Mouse (Mus musculus): ENCODE measurements at regions not wholly inside any gene's neighbourhood (a gene's known extent, or its start where the extent isn't known, plus 50 kb on each side); places are given as distances from the start of the nearest gene placed in this dataset.
A peak's percentile ranks its signal among the peaks of the same experiment; 100 is the strongest.

DNA sequence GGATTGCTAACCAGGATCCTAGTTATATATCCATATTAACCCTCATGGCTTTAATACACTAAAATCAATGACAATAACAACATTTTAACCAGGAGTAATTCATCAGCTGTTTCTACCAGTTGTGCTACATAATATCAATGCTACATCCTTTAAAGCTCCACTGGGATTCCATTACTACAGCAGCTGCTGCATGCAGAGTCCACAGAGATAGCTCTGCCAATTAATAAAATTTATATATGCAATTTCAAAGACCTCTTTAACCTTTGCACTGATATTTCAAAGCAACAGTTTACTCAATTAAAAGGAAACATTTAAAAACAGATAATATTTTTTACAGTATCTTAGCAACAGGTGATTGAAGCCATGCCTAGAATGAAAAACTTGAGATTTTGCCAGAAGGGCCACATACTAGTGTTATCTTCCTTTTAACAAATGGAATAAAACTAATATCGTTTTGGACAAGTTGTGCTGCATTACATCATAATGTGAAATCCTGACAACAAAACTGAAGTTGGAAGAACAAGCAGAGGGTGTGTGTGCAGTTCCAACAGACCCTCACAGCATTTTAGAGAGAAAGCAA lies 256.8 kb upstream of the Nt5c1b start:
- no peak for DNase-seq

DNA sequence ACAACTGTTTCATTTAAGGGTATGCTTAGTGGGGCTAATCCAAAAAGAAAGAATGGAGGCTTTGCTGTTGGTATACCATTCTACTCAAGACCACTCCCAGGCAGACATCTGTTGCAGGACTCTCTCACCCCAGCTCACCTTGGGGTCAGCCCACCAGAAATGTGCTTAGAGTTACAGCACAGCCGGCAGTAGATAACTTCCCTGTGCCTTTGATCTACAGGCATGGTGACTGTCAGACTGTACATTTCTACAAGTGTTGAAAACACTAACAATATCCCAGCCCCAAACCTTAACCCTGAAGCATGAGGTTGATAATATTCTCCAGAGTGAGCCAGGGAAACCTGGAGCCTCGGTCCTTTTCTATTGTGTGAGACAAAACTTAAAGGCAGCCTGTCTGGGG lies 247.7 kb upstream of the Nt5c1b start:
- DNase-seq: no peak

DNA sequence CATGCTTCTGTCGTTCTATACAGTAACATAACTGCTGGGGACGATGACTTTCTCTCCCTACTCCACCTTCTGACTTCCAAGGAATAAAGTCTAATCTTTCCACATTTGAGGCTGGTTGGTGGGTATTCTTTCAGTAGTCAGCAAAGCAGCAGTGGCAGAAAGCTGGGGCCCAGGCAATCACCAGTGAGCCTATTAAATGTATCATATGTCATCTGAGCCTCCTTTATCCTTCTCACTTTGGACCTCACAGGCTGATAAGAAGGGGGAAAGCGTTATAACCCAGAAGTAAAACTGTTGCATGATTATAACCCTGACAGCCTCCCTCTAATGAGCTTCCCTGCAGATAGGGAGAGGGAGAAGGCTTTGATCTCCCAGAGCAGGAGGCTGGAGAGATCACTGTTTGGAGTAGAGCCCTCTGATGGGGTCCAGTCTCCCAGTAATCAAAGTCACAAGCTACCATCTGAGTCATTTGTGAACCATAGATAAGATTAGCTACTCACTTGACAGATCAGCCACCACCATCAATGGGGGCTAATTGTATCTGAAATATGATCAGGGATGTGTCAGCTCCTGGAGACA lies 241.7 kb upstream of the Nt5c1b start:
- no peak for DNase-seq

DNA sequence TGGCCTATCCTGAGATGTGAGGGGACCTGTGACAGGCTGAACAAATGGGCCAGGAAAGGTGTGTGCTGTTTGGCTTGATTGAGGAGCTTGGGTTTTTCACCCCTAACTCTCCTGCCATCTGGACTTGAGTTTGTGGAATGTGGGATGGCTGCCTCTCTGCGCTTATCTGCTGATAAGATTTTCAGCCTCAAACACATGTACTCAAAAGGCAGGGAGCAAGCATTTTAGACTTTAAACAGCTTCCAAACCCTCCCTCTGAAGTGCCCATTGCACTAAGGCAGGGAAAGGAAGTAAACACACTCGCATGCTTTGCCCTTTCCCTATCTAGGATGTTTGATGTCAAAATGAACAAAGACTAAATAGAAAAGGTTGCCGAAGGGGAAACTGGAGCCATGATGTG lies 235.6 kb upstream of the Nt5c1b start:
- DNase-seq: no peak

DNA sequence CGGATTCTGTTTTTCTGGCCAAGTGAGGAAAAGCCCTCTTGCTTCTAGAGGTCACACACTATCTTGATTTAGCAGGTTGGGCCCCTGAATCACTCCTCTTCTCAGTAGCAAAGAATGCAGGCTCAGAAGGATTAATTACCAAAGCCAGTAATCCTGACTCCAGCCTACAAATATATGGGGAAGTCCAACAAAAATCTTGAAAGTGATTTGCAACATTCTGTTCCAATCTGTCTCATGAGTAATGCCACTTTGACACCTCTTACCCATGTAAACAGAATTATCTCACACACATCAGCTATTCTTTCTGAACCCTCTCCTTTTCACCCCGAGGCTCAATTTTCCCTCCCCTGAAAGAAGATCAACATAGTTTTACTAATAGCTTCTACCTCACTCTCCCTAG lies 233.9 kb upstream of the Nt5c1b start:
- DNase-seq: no peak

DNA sequence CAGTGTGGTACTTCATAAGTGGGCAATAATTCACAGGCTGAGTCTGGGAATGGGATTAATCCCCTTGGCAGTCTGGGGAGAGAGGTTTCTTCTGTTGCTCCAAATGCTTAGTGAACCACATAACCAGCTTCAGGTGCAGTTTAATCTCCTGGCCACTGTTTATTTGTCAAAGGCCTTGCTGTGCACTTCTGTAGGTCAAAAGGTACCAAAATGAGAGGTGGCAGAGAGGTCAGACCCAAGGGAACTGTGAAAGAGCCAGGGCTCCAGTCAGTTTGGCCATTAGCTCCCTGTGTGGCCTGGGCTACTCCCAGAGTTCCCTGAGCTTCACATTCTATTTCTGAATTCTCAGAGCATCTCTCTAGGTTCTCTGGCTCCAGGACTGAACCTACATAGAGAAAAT lies 229.6 kb upstream of the Nt5c1b start:
- DNase-seq: no peak

DNA sequence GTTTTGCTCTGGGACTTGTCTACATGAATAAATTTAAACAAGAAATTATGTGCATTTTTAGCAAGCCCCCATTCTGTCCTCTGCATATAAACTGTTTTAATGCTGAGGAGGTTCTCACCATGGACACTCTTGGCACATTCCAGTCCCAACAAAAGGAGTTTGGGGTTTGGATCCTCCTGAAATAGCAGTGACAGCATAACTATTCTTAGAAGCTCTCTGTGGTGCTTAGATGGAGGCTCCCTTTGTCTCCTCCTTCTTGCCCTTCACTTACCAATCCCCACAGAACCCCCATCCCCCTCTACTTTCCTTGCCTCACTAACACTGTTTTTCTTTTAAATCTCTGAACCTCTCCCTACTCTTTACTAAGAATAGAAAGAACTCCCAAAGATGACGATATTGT lies 208.9 kb upstream of the Nt5c1b start:
- no peak for DNase-seq

DNA sequence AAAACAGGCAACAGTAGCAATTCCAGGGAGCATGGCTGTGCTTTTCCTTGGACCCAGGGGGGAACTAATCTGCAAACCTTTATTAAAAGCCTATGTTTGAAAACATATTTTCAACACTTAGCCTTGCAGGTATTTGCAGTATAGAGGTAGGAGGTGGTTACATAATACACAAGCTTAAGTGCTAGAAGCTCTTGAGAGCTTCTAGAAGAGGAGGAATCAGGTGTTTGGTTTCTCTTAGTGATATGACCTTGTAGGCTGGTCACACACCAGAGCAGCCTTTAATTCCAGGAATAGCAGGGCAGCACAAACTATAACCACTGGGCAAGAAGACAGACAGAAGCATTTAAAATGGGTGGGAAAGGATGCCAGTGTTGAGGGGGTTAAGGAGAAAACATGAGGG lies 201.7 kb upstream of the Nt5c1b start:
- no peak for DNase-seq

DNA sequence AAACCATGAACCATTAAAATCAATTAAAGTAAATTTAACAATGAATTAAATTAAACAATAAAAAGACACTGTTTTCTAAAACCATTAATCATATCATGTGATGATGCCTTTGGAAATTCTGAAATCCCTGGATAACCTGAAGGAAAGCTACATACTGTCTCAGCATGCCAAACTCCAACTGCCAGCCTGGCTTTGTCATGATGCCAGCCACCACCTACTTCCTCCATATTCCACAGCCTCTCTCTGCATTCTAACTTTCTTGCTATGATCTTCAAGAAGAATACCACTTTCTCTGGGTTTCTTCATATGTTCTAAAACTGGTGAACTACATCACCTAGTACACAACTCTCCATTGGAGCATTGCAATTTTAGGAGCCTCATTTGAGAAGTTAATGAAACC lies 201.2 kb upstream of the Nt5c1b start:
- peak; percentile 34 for DNase-seq

DNA sequence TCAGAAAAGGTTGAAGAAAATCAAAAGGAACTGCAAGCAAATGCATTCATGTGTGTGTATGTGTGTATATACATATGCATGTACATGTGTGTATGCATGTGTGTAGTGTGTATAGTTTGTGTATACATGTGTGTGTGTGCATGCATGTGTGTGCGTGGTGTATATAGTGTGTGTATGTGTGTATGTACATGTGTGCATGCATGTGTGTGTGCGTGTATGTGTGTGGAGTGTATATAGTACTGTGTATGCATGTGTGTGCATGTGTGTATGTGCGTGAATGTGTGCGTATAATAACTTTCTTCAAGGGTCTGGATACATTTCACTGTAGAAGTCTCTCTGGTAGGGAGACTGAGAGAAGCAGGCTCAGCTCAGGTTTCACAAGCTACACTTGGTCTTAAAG lies 191.1 kb upstream of the Nt5c1b start:
- no peak for DNase-seq

DNA sequence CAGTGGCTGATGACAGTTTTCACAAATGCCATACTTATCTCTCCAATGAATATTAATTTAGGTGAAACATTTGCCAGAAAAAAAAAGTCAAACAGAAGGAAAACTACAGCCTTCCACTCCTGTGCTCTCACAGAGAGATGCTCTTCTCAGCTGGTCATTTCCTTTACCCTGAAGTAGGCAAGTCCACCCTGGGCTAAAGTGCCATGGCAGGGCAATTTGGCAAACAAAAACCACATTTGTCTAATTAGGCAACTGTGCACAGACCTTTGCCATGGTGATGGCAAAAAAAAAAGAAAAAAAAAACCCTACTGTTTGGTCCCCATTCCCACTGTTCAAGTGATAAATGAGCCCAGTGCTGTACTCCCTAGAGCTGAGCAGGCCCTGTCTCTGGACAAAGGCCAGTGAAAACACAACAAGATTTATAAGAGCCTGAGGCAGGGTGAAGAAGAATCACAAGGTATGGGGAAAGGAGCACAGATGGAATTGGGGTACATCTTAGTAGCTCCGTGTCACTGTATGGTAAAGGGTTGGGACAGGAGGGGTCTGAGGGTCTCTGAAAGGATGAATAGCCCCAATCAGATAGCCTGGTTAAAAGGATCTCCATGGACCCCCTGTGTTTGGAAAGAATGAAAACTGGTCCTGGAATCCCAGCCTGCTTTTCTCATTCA lies 190.5 kb upstream of the Nt5c1b start:
- no peak for DNase-seq

DNA sequence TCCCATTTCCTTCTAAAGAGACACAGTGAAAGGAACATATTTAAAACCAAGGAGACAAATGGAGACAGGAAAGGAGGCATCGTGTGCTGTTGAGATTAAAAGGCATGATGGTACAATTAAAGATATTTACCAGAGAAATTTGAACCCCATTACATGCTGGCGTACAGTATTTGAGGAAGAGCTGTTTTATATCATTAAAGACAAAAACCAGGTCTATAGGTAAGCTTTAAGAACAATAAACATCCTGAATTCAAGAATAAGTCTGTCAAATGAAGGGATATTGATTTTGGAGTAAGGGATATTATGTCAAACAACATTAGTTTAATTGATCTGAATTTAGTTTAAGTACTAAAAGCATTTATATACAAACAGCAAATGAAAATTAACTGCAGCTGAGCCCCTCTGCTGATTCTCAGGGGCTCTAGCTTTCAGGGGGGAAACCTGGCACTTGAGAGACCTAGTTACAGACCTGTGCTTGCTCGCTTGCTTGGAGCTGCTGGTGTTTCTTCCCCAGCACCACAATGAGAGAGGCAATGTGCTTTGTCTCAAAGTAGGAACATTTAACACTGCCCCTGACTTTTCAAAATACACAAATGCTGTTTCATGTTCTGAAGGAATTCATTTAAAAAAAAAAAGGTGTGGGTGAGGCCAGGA lies 189.8 kb upstream of the Nt5c1b start:
- no peak for DNase-seq

DNA sequence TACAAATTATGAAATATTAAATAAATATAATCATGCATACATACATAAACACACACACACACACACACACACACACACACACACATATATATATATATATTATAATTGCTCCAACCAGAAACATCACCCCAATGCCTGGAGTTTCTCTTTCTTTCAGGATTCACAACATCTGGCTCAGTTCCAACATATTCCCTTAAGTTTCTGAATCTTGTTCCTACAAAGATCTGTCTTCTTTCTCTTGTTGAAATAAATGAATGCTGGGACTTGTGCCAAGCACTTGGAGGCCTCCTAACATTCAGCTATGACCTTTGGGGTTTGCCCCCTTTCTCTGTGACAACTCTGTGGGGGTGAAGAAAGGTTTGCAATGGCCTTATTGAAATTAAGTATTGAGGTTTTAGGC lies 187.2 kb upstream of the Nt5c1b start:
- DNase-seq: no peak

DNA sequence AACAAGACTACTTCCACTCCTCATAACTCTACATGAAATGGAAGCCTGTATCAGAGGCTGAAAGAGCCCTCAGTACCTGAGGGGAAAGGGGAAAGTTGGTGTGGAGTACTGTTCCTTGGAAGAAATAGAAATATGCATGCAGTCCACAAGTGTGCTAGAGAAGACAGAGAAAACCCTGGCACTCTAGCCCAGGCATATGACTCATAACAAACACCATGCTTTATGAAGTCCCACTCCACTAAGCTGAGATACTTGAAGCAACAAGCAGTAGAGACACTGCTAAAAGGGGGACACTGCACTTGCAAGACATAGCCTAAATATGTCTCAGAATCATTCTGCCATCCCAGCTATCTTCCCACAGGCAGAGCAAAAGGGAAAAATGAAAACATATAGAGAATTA lies 183.2 kb upstream of the Nt5c1b start:
- DNase-seq: no peak

DNA sequence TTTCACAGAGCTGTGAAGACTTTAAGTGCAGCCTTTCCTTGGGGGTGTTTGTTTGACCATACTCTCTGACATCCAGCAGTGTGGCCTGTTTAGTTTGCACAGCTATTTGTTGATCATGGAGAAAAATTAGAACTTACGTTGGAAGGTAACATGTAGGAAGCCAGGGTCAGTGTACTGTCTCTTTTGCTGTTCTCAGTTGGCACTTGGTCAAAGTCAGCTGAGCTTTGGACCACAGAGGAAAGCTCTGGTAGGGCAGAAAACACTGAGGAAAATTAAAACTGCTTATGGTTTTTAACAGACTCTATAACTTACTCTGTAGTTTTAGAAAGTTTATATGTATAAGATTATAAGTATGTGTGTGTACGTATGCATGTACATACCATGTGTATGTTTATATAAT lies 180.0 kb upstream of the Nt5c1b start:
- DNase-seq: no peak

DNA sequence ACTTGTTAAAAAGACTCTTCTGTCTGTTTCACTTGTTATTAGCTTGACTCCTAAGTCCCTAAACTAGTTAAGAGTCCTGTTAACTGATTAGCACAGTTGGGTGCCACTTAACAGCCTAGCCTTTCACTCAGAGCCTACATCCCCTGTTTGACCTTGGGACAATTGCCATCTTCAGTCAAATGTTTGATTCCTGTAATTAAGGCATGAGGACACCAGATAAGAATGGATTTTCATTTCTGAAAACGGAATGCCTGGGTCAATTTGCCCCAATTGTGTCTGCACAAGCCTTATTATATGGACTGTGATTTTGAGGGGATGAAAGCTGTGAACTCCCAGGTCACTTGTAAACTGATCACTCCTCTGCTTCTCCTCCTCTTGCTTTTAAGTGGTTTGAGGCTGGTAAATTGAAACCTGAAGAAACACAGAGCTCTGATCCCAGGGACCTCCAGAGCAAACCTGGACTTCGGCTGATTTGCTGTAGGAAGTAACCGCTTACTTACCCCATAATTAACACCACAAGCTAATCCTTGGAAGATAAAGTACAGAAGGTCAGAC lies 171.8 kb upstream of the Nt5c1b start:
- DNase-seq: no peak

DNA sequence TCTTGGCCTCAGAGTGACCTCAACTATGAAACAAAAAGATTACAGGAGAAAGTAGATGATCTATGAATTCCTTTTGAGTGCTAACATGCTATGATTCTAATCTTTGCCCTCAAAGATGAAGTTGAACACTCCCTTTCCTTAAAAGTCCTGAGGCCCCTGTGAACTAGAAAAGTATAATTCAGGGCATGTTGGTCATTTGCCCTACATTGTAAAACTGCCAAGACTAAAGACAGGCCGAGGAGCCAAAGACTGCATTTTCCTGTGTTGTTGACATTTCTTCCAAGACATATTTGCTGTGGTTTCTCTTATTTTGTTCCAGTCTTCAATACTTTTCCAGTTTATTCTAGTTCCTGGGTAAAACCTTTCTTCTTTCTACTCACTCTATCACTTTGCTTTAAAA lies 159.9 kb upstream of the Nt5c1b start:
- no peak for DNase-seq

DNA sequence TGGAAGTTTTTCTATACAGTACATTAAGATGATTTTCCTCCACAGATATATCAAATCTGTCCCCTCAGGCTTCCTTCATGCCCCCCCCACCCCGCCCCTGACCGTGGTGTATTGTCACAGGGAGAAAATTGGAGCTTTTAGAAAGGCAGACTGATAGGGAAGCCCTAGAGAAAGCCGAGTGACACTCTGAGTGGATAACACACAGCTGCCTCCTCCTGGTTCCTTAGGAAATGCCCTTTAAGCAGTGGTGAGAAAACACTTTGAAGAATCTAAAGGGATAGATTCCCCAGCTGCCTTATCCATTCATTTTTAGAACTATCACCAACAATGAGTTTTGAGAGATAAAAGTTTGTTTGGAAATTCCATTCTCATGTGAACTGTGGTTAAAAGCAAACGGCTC lies 147.0 kb upstream of the Nt5c1b start:
- no peak for DNase-seq

DNA sequence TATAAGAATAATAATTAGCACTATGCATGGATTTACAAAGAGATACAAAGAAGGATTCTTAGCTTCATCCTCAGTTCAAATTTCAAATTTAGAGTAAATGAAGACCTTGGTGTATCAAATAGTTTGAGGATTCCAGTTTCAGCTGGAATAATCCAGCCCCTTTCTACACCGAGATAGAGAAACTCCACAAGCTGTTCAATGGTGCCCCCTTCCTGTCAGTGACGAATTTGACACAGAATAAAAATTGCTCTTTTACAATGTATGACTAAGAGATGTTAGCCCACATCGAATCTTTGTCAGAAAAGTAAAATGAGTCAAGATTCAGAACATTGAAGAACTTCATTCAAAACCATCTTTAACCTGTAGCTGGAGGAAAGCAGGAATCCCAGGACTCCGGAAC lies 145.9 kb upstream of the Nt5c1b start:
- DNase-seq: no peak

DNA sequence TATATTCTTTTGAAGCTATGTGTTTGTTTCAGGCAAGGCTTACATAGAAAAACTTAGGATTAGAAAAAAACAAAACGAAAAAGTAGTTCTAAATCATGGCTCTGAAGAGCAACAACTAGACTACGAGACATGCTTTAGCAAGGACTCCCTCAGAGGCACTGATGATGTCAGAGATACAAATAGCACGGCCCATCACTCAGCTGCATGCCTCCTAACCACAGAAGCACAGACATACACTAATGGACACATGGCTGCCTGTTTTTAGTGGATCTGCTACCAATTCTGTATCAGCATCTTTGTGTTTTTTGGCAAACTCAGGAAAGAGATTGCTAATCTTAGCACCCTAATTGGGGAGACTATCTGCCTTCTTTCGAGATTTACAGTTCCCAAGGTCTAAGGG lies 138.6 kb upstream of the Nt5c1b start:
- DNase-seq: no peak

DNA sequence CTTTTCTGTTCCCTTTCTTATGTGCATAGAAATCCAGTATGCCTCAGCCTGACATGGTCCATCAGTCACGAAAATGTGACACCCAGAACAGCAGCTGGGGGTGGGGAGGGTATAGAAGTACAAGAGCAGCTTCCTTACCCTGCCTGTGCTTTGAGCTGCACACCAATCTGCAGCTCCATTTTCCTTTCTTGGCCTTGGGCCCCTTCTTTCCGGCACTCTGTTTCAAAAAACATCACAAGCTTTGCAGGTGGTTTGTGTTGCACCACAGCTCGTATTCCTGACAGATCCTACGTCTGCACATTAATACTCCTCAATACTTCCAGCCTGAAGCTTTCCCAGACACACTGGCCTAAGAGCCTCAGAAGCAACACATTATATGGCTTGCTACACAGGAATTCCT lies 138.1 kb upstream of the Nt5c1b start:
- DNase-seq: no peak

DNA sequence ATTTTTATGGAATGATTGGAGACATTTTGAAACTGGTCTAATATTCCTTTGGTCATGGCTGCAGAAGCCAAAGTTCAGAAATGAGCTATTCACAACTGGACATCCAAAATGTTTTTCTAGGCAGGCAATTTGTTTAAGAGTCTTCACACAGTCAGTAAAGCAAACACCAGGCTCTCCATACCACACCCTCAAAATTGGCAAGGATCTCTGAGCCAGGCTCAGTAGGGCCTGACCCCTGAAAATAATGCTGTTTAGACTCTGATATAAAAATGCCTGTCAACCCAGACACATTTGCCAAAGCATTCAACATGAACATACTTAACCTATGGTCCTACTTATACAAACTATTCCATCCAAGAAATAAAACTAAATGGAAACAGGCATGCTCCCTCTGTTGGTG lies 121.7 kb upstream of the Nt5c1b start:
- no peak for DNase-seq

DNA sequence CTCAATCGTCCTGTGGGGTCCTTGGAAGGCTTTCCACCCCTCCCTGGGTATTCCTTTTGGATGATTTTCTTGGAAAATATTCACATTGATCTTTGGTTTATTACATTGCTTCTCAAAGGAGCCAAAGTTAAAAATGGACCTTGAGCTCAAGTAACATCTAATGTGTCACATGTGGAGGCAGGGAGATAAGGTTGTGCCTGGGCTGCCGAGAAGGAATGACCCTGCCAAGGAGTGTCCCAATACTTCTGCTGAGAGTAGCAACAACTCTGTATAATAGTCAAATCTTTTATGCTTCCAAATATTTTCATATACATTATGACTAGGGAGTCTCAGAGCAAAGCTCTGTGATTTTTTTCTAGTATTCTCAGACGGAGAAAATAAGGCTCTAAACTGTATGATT lies 113.4 kb upstream of the Nt5c1b start:
- no peak for DNase-seq

DNA sequence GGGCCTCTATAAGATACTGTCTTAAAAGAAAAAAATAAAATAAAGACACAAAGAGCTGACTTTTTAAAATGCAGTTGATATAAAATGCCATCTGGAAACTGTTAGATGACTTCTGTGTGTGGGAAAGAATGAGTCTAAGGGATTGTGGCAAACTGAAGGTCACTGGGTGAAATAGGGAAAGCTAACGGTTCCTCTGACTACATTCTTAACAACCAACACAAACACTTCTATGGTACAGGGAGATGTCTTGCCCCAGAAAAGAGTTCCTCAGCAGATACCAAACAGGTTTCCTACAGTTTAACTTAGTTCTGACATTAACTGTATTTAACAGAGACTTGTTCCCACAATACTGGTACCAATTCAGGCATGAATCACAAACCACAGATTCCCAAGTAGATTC lies 103.6 kb upstream of the Nt5c1b start:
- no peak for DNase-seq

Measured in right cerebral cortex, postnatal 25 days (tissue).